Mouse (Mus musculus): ENCODE measurements around the gene Plcb3. TPM values are rescaled to one million over a fixed set of nuclear protein-coding genes. Genes with fewer than 3 reads are reported as not detected.

Plcb3 gene
- polyA plus RNA-seq, 1 experiment from 2014 or later = 11.2 TPM

DNA sequence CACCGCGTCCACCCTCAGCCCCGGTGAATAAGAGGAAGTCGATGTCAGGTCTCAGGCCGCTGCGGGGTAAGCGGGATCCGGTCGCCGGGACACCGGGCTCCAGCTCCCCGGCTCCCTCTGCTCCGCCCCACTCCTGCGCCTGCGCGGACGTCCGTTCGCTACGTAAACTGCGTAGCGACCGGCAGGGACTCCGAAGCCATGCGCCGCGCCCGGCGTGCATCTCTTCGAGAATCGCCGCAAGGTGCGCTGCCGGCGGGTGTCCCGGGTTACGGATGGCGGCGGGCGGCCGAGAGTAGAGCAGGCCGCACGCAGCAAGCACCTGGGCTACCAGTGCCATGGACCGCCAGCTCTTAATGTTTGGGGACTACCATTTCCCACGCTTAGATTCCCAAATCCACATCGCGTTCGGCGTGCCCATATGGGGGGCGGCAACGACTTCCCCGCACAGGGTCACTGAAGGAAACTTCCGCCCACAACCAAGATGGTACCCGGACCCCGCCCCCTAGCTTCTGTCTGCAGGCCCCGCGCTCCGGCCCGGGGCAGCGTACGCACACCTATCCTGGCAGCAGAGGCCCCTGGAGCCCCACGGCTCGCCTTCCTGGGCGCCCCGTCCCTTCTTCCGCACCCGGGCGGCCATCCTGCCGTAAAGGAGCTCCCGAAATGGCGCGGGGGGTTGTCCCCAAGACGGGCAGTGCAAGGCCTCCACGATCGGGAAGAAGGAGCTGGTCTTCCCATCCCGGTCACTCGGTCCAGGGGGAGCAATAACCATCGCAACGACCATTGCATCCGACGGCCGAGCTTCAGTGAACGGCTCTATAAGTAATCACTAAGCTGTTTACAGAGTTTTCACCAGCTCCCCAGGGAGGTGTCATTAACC is 34.7 kb downstream of the Plcb3 start, which contains the start of gene Bad:
Gene Bad, plus strand, starts transcription at position 490 of the 877 bp plus-strand sequence.
- Histone ChIP-seq H3K27ac (replicated peaks) (peak within 1 kb of the TSS; percentile 91), H3K27me3 (no peaks in the 10 kb centered on the region), H3K4me2 (replicated peaks) (peak within 1 kb of the TSS; percentile 93), H3K36me3 (0 out of 2 replicates have a peak, but pooled peaks cover 4% of the 10 kb centered on the region), H3K4me3 (peak within 1 kb of the TSS; percentile 77), H3K4me1 (peaks cover 42% of the 10 kb centered on the region), H3K9me3 (no peaks in the 10 kb centered on the region), H3K9ac (replicated peaks) (peak within 1 kb of the TSS; percentile 90)
- peak; percentile 86 for ATAC-seq (replicated peaks)
- WGBS = under 1% methylated on average over 83 of the region's 83 CpGs

DNA sequence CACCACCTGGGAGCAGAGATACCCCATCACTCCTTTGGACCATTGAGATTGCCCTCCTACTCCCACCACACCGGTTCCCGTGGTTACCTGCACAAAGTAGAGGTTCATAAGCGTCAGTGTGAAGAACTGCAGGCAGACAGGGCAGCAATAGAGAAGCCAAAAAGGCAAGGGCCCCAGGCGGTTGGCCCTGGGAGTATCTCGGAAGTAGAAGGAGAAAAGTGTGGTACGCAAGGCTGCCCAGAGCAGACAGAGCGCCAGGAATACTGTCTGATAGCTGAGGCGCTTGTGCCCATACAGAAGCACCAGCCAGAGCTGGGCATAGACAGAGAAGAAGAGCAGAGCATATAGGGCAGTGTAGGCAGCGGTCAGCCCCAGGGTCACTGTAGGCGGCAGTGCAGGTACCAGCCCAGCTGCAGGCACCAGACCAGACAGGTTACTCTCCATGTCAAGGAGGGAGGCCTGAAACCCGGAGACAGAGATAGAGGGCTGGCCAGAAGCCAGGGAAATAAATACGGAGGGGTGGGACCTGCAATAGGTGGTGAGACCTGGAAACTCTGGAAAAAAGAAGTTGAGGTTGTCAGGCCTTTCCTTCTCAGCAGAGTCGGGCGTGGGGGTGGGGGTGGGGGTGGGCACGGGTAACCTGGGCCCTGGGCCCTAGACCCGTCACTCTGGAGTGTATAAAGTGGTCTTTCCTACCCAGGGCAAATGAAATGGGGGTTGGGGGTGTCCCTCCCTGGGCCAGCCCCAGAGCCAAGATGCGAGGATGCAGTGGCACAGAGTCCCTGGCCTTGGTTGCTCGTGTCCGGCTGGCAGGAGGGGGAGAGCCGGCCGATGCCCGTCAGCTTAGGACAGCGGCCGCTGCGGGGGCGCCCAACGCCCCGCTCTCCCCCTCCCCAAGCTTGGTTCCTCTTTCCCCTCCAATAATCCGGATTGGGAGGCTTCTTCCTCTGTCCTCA is 35.6 kb downstream of the Plcb3 start:
- Histone ChIP-seq H3K4me3 (peak overlapping the region; percentile 77), H3K27ac (replicated peaks) (peak overlapping the region; percentile 91), H3K36me3 (0 out of 2 replicates have a peak, but pooled peaks cover 3% of the 10 kb centered on the region), H3K4me1 (peaks cover 42% of the 10 kb centered on the region), H3K27me3 (peaks cover 7% of the 10 kb centered on the region), H3K4me2 (replicated peaks) (peak overlapping the region; percentile 93), H3K9me3 (no peaks in the 10 kb centered on the region), H3K9ac (replicated peaks) (peak overlapping the region; percentile 90)
- ATAC-seq (replicated peaks) = peak; percentile 34
- 22% methylated on average over 28 of the region's 29 CpGs for WGBS

DNA sequence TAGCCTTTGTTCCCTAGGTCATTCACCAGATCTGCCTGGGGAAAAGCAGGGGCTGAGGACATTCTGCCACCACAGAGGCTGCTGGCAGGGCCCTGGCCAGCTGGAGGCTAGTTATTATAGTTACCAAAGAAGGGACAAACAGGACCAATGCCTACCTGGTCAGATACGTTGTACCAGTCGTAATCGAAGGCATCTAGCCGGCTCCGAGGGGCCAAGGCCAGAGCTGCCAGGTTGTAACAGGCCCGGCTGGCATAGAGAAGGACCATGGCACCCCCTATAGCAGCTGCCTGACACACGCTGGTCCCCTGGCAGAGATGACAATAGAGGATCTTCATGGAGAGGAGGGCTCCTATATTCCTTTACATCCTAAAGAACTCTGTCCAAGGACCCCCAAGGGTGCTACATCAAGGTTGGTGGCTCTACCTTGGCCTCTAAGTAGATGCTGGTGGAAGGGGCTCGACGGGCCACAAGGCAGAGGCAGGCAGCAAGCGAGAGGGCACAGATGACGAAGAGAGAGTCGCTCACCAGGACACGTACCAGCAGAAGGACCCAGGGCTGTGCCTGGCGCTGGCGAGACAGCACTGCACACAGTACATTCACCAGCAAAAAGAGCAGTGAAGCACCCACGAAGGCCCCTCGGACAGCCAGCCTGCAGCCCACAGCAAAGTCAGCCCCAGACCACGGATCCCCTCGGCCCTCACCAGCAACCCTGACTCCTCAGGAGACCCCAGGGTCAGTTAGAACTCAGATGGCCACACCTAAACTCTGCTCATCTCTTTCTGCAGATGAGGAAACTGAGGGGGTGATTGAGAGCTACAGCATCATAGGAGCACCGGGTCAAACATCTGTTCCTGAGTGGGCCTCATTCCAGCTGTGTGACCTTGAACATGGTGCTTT is 36.9 kb downstream of the Plcb3 start:
- Histone ChIP-seq H3K36me3 (no peaks in the 10 kb centered on the region), H3K9me3 (no peaks in the 10 kb centered on the region), H3K4me2 (replicated peaks) (peak overlapping the region; percentile 93; the same call in 1 of the 2 replicates), H3K9ac (replicated peaks) (no peak overlapping the region), H3K4me3 (peak overlapping the region; percentile 77; the same call in 1 of the 2 replicates), H3K27me3 (peaks cover 21% of the 10 kb centered on the region), H3K27ac (replicated peaks) (no peak overlapping the region), H3K4me1 (peaks cover 43% of the 10 kb centered on the region)
- no peak for ATAC-seq (replicated peaks)
- 88% methylated on average over 20 of the region's 20 CpGs for WGBS

DNA sequence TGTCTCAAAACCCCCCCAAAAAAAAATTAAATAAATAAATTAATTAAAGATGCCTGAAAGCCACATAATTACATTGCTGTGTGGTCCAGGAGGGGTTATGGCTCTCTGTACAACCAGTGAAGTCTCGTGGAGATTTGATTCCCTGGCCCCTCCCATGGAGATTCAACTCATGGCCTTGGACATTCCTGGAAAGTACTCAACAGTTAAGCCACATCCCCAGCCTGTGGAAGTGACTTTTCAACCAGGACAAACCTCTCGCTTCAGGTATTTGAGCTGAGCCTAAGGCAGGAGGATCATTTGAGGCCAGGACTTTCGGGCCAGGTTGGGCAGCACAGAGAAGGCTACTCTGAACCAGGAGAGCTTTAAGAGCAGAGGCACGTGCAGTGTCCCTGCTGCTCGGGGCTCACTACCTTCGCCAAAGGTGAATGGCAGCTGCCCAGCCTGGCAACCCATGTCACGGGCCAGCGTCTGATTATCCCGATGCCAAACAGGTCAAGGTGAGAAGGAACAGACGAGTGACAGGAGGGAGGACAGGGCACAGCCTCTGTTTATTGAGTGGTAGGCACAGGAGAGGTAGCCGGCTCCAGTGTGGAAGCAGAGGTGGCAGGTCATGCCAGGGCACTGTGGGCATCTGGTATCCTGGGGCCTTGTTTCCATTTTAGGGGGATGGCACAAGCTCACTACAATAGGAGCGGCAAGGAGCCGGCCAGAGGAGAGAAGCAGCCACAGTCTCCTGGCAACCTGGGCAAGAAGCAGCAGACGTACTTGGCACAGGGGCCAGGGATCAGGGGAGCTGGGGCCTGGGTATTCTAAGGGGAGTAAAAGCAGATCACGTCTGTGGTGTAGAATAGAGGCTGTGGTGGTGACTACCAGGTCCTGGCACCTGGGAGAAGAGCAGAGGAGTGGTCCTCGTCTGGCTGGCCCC is 38.5 kb downstream of the Plcb3 start:
- no peak overlapping the region for H3K27ac ChIP-seq (replicated peaks)
- H3K4me1 ChIP-seq = peaks cover 50% of the 10 kb centered on the region
- H3K9me3 ChIP-seq = no peaks in the 10 kb centered on the region
- no peak overlapping the region for H3K4me3 ChIP-seq
- no peaks in the 10 kb centered on the region for H3K36me3 ChIP-seq
- ATAC-seq (replicated peaks) = no peak
- no peak overlapping the region for H3K9ac ChIP-seq (replicated peaks)
- WGBS = 79% methylated on average over 16 of the region's 16 CpGs
- no peak overlapping the region for H3K4me2 ChIP-seq (replicated peaks)
- peaks cover 36% of the 10 kb centered on the region for H3K27me3 ChIP-seq

DNA sequence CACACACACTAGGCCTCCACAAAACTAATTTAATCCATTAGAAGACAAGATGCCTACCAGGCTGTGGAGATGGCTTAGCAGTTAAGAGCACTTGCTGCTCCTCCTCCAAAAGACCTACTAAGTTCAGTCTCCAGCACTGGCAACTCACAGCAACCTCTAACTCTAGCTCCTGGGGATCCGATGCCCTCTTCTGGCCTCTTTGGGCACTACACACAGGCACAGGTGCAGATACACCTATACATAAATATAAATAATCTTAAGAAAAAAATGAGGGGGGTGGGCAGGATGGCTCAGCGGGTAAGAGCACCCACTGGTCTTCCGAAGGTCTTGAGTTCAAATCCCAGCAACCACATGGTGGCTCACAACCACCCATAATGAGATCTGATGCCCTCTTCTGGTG is 40.0 kb downstream of the Plcb3 start:
- Histone ChIP-seq H3K4me2 (replicated peaks) (no peak overlapping the region), H3K4me3 (no peak overlapping the region), H3K4me1 (peaks cover 46% of the 10 kb centered on the region), H3K9ac (replicated peaks) (no peak overlapping the region), H3K27me3 (peaks cover 51% of the 10 kb centered on the region), H3K27ac (replicated peaks) (no peak overlapping the region), H3K9me3 (no peaks in the 10 kb centered on the region), H3K36me3 (no peaks in the 10 kb centered on the region)
- no peak for ATAC-seq (replicated peaks)
- WGBS = 24% methylated on average over 3 of the region's 3 CpGs

DNA sequence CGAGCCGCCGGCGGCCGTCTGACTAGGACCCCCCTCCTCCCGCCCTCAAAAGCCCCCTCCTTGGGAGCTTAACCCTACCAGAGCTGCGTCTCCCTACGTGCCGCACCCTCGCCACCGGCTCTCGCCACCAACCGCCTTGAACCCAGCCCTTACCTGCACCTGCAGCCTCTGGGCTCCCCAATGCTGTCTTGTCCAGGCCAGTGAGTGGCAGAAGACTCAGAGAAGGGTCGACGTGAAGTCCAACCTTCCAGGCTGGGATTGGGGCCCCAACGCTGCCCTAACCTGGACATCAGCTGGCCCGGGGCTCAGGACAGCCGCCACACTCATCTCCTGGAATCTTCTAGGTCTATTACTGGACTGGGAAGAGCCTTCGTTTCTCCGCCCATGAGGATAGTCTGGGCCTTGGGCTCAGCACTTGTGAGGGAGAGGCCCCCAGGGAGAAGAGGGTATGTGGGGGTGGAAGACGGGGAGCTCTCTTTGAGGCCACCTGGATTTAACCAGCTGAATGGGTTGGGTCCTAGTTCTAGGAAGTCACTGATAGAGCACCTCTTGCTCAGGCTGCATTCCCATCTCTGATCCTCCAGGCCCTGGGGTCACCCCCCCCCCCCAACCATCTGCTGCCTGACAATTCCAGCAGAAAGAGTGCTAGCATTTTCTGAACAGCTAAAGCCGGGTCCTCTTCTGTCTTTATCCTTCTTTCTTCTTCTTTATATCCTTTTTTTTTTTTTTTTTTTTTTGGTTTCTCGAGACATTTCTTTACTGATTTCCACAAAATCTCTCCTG is 41.9 kb downstream of the Plcb3 start, which contains the start of gene Kcnk4:
Gene Kcnk4, minus strand, starts transcription at position 321 of the 783 bp plus-strand sequence.
- H3K4me3 ChIP-seq = peak within 1 kb of the TSS; percentile 45
- no peaks in the 10 kb centered on the region for H3K9me3 ChIP-seq
- ATAC-seq (replicated peaks) = no peak
- 8% methylated on average over 22 of the region's 23 CpGs for WGBS
- H3K27me3 ChIP-seq = peaks cover 64% of the 10 kb centered on the region
- peak within 1 kb of the TSS; percentile 52 for H3K9ac ChIP-seq (replicated peaks)
- no peaks in the 10 kb centered on the region for H3K36me3 ChIP-seq
- no peak within 1 kb of the TSS for H3K27ac ChIP-seq (replicated peaks)
- H3K4me2 ChIP-seq (replicated peaks) = peak within 1 kb of the TSS; percentile 68
- peaks cover 28% of the 10 kb centered on the region for H3K4me1 ChIP-seq

DNA sequence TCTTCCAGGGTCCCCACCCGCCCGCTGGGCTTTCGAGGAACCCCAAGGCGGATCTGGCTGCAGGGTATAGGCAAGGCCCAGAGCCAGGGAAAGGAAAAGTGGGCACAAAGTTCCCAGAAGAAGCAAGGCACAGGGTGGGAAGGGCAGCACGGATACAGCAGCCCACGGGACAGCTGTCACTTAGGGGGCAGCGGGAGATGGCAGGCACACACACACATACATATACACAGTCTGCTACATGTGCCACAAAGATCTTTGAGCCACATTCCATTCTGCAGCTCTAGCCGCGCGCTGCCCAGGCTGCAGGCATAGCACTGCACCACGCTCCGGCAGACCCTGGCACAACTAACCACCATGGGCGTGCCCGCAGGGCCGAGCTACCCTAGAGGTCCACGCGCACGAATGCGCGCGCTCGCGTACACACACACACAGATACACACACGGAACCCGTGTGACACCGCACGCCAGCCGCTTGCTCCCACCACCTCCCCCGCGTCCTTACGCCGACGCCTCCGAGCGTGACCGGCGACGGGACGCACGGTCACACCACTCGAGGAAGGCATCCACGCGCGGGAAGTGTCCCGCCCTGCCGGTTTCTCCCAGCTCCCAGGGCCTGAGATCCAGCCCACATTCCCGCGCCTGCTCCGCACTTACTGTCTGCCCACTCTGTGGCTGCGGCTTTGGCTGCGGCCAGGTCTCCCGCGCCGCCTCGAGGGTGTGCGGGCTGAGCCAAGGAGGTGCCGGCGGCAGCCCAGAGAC is 42.7 kb downstream of the Plcb3 start:
- peak overlapping the region; percentile 52 for H3K9ac ChIP-seq (replicated peaks)
- H3K36me3 ChIP-seq = no peaks in the 10 kb centered on the region
- H3K4me2 ChIP-seq (replicated peaks) = peak overlapping the region; percentile 68
- no peaks in the 10 kb centered on the region for H3K9me3 ChIP-seq
- H3K4me3 ChIP-seq = peak overlapping the region; percentile 45
- no peak overlapping the region for H3K27ac ChIP-seq (replicated peaks)
- H3K4me1 ChIP-seq = peaks cover 21% of the 10 kb centered on the region
- 3% methylated on average over 56 of the region's 58 CpGs for WGBS
- H3K27me3 ChIP-seq = peaks cover 72% of the 10 kb centered on the region
- peak; percentile 57 for ATAC-seq (replicated peaks)

DNA sequence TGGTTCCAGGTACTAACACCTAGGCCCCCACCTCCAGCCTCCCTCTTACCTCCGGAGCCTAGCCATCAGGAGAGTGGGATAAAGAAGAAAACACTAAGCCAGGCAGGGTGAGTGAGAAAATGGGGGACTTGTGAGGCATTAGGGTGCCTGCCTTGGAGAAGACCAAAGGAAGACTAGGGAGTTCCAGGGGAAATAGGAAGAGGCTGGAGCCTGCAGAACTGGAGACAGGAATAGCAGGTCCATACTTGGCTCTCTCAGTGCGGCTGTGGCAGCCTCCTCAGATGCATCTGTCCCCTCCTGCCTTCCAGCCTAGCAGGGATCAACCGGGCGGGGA is 43.2 kb downstream of the Plcb3 start:
- WGBS = 25% methylated on average over 4 of the region's 4 CpGs
- Histone ChIP-seq H3K9ac (replicated peaks) (no peak overlapping the region), H3K36me3 (no peaks in the 10 kb centered on the region), H3K27ac (replicated peaks) (no peak overlapping the region), H3K4me1 (peaks cover 16% of the 10 kb centered on the region), H3K27me3 (peaks cover 77% of the 10 kb centered on the region), H3K9me3 (no peaks in the 10 kb centered on the region), H3K4me2 (replicated peaks) (peak overlapping the region; percentile 68), H3K4me3 (peak overlapping the region; percentile 45)
- ATAC-seq (replicated peaks) = no peak

DNA sequence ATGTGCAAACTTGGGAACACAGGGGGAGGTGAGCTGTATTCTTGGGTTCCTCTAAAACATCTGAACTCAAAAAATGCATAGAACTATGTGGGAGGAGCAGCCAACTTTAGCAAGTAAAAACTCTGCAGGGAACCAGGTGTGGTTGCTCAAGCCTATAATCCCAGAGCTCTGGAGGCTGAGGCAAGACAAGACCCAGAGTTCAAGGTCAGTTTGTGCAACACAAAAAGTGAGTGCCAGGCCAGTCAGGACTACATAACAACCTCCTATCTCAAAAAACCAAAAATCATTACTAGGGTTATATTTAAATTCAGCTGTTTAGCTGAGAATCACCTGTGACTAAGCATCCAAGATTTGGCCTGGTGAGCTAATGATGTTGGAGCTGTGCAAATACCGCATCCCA is 44.3 kb downstream of the Plcb3 start:
- Histone ChIP-seq H3K9ac (replicated peaks) (no peak overlapping the region), H3K27me3 (peaks cover 88% of the 10 kb centered on the region), H3K4me2 (replicated peaks) (no peak overlapping the region), H3K4me3 (no peak overlapping the region), H3K4me1 (peaks cover 16% of the 10 kb centered on the region), H3K36me3 (no peaks in the 10 kb centered on the region), H3K27ac (replicated peaks) (no peak overlapping the region), H3K9me3 (no peaks in the 10 kb centered on the region)
- no peak for ATAC-seq (replicated peaks)
- WGBS = 31% methylated on average over 1 of the region's 1 CpGs
